Mouse (Mus musculus) bone marrow macrophage, adult 2 months (primary cell): ENCODE measurements around the gene Polr3h. TPM values are rescaled to one million over a fixed set of nuclear protein-coding genes. Genes with fewer than 3 reads are reported as not detected.
A peak's percentile ranks its signal among the peaks of the same experiment; 100 is the strongest.

Experiments
- H3K27ac ChIP-seq: 2 replicates; pipeline ENCODE4 v1.5.1; 2012; ENCODE audit warnings: low read depth, low read length; ENCODE audit not compliant: insufficient read depth
- H3K4me1 ChIP-seq: 2 replicates; pipeline ENCODE4 v1.6.1; 2012; ENCODE audit warnings: low read length; ENCODE audit not compliant: control insufficient read depth, insufficient read depth
- H3K4me3 ChIP-seq: 2 replicates; pipeline ENCODE4 v1.5.1; 2012; ENCODE audit warnings: mild to moderate bottlenecking, low read length, moderate library complexity; ENCODE audit not compliant: insufficient read depth
- CTCF ChIP-seq: IDR thresholded peaks from 2 replicates; pipeline ENCODE4 v1.5.1; 2012; ENCODE audit warnings: low read depth, mild to moderate bottlenecking, low read length, moderate library complexity
- POLR2A ChIP-seq: IDR thresholded peaks from 2 replicates; pipeline ENCODE4 v1.6.1; 2012; ENCODE audit warnings: mild to moderate bottlenecking, low read depth, low read length, borderline replicate concordance
- polyA plus RNA-seq: library from polyadenylated mRNA; stranded (reverse); fragments of >200 nt; gene quantifications from 2 replicates; pipeline ENCODE4 v1.2.4, GENCODE M21; 2012; ENCODE audit not compliant: missing spikeins, insufficient read depth, insufficient read length

The Polr3h gene
- polyA plus RNA-seq, 1 experiment = 6.0 TPM

DNA sequence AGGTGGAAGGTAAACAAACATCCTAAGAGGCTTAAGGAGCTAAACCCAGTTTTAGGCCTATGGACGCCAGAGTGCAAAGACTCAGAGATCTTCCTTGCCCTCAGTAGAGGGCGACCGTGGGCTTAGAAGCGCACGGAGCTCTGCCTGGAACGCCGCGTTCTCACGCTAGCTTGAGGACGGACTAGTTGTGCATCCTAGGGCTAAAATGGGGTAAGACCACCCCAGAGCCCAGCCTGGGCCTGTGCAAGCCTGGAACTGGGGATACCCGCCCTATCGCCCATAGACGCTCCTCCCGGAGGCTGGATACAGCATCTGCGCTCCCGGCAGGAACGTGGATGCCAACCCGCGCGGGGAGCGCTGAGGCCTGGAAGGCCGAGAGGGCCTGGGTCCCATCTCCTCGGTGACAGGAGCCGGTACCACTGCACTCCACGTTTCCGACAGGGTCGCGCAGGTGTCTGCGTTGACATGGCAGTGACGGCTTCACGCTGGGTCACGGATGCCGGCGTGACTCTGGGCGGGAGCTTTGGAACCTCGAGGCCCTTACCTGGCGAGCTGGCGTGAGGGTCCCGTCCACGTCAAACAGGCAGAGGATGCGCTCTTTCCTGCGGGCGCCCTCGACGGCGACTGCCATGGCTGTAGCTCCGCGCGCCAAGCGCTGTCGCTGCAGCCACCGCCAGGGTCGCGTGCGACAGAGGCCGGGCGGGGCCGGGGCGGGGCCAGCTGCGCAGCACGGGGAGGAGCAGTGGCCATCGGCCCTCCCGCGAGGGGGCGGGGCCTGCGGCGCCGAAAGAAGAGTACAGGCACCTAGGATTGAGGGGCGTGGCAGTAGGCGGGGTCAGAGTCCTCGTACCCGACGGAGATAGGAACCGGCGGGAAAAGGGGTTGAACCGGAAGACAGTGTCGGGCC is 34.4 kb upstream of the Polr3h start, which contains the start of gene Pmm1:
Gene Pmm1, minus strand, starts transcription at position 760 of the 907 bp plus-strand sequence.
- H3K4me3 ChIP-seq = peak within 1 kb of the TSS; percentile 75
- TF ChIP-seq CTCF = peak; percentile 43
- no peak for TF ChIP-seq POLR2A
- H3K27ac ChIP-seq = 0 out of 2 replicates have a peak within 1 kb of the TSS, but pooled peaks have one; percentile 5
- H3K4me1 ChIP-seq = peaks cover 6% of the 10 kb centered on the region

DNA sequence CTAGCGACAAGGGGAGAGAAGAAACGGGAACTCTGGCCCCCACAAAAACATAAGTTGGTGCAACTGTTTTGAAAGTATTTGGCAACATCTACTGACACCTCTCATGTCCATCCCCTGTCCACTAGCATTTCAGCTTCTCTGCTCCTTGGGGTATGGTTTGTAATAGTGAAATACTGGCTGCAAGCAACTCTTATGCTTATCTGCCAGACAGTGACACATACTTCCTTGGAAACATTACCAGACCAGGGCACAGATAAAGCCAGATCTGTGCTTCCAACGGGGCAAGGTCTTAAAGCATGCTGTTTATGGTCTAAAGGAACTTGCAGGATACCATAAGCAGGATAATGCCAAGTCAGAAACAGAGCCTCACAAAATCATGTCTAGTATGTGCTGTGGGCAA is 32.9 kb upstream of the Polr3h start:
- no peak overlapping the region for H3K4me3 ChIP-seq
- H3K4me1 ChIP-seq = peaks cover 6% of the 10 kb centered on the region
- no peak for TF ChIP-seq CTCF
- TF ChIP-seq POLR2A = no peak
- no peak overlapping the region for H3K27ac ChIP-seq

GRCm38 (mm10) chr15:81957598-81957997 is 31.6 kb upstream of the Polr3h start:
- H3K27ac ChIP-seq = no peak overlapping the region
- H3K4me1 ChIP-seq = peaks cover 6% of the 10 kb centered on the region
- no peak for TF ChIP-seq CTCF
- TF ChIP-seq POLR2A = no peak
- H3K4me3 ChIP-seq = no peak overlapping the region

GRCm38 (mm10) chr15:81956457-81956856 is 30.4 kb upstream of the Polr3h start:
- TF ChIP-seq POLR2A (no peak), CTCF (peak; percentile 99)
- Histone ChIP-seq H3K4me1 (peaks cover 6% of the 10 kb centered on the region), H3K27ac (no peak overlapping the region), H3K4me3 (no peak overlapping the region)

- no peak overlapping the region for H3K4me3 ChIP-seq
- peaks cover 4% of the 10 kb centered on the region for H3K4me1 ChIP-seq
- TF ChIP-seq CTCF = no peak
- TF ChIP-seq POLR2A = no peak
- H3K27ac ChIP-seq = no peak overlapping the region
Measured at GRCm38 (mm10) chr15:81955414-81955813, 29.4 kb upstream of the Polr3h start.

- Histone ChIP-seq H3K4me3 (no peak overlapping the region), H3K4me1 (peaks cover 2% of the 10 kb centered on the region), H3K27ac (no peak overlapping the region)
- TF ChIP-seq POLR2A (no peak), CTCF (no peak)
Measured at GRCm38 (mm10) chr15:81954716-81955115, 28.7 kb upstream of the Polr3h start.

DNA sequence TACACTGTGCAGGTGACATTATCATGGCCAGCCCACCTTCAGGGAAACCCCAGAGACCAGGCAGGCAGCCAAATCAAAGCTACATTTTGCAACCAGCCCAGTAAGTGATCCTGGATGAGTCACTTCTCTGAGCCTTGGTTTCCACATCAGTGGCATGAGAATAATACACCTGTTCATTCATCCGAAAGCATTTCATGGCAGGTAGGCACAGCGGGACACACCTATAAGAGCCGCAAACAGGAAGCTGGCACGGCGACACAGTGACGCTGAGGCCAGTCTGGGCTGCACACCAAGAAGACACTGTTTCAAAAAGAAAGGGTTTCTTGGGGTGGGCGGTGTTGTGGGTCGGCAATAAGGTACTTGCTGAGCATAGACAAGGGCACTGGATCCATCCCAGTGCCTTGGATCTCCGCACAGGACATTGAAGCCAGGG is 28.1 kb upstream of the Polr3h start:
- no peak overlapping the region for H3K27ac ChIP-seq
- no peak overlapping the region for H3K4me3 ChIP-seq
- H3K4me1 ChIP-seq = no peaks in the 10 kb centered on the region
- TF ChIP-seq POLR2A = no peak
- no peak for TF ChIP-seq CTCF

DNA sequence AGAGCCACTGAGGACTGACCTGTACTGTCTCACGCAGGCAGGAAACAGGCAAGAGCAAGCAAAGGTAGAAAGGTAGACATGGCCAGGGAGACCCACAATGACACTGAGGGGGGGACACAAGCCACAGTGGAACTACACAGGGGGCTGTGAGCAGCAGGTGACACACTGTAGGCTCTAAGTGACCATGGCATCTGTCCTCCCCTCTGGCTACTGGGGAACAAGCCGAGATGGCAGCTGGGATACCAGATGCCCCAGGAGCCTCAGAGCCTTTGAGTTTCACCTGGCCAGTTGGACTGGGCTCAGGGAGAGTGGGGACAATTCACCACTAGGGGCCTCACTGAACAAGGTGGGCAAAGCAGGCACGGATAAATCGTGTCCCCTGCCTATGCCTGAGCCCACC is 26.3 kb upstream of the Polr3h start:
- Histone ChIP-seq H3K4me3 (no peak overlapping the region), H3K4me1 (peaks cover 6% of the 10 kb centered on the region), H3K27ac (no peak overlapping the region)
- TF ChIP-seq POLR2A (no peak), CTCF (no peak)

DNA sequence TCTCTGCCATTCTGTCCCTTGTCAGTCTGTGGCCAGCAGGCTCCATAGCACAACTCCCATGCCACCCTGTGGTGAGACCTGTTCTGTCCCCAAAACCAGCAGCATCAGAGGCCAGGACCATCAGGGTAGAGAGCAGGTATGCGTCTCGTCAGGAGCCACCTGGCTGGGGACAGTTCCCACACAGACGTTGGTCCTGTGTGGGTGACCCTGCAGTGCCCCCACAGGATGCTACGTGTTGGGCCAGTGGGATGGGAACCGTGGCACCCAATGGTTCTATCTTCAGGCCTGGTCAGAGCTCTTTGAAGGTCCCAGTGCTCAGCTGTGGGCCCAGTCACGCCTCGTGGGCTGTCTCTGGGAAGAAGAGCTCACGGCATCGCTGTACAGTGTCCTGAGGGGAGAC is 25.1 kb upstream of the Polr3h start:
- Histone ChIP-seq H3K4me1 (peaks cover 6% of the 10 kb centered on the region), H3K27ac (no peak overlapping the region), H3K4me3 (no peak overlapping the region)
- TF ChIP-seq CTCF (no peak), POLR2A (no peak)

DNA sequence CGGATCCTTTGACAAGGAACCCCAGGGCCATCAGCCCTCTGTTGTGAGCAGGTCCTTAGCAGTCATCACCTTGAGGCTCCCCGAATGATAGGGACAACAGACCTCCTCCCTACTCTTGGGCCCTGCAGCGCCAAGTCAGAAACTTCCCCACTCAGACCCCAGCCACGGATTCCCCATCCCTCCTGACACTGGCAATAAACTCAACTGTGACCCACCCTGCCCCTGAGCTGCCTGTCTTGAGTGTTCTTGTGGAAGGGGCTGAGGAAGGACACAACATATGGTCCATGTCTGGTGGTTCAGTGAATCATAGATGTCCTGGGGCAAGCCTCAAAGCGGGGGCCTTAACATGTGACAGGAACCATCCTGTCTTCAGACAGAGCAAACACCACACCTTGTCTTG is 24.7 kb upstream of the Polr3h start:
- H3K27ac ChIP-seq = no peak overlapping the region
- H3K4me1 ChIP-seq = peaks cover 6% of the 10 kb centered on the region
- TF ChIP-seq CTCF (no peak), POLR2A (no peak)
- no peak overlapping the region for H3K4me3 ChIP-seq
